Mouse (Mus musculus): ENCODE data around the gene Ahcy.

DNA sequence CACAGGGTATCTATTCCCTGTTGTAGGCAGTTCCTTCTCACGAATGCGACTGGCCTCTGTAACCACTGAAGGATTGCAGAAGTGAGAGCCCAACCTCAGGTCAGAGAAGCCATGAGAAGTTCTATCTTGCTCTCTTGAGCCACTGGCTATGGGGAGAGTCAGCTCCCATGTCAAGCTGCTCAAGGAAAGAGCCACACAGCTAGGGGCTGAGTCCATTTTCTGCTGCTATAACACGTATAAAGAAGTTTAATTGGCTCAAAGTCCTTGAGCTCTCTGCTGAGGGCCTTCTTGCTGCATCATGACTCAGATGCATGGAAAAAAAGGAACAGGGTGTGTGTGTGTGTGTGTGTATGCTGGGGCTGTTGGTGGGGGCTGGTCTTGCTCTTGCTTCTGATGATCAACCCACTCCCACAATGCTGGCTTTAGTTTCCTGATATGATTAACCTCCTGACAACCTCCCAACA is 26.5 kb upstream of the Ahcy start:
- no peak for TF ChIP-seq EP300 (IDR thresholded peaks at IDR 0.05; ENCODE audit: low read depth)
- no peak for TF ChIP-seq CTCF (IDR thresholded peaks at IDR 0.05; ENCODE audit: low read depth)
